Comparison of ENCODE assay signal across 9 mouse cellular contexts in the genomic region with DNA sequence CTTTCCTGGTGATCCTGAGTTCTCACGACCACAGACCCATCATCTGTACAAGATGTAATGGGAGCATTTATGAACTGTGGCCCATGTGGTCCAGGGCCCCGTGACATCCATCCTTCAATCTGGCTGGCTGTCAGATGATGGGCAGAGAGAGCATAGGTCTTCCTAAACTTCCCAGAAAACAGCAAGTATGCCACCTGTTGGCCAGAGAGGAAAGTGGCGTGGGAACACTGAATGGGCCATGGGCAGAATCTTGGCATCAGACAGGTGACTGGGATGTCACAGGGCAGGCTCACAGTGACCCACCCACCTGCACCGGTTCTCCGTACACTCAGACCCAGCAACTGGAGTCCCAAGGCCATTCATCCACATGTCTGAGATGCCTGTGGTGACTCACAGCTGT. TPM values are rescaled to one million over a fixed set of nuclear protein-coding genes. Genes with fewer than 3 reads are reported as not detected.
DNase-seq lines count a peak whose midpoint lies in the region; ATAC-seq lines count a peak whose summit lies in the region.
"Had no signal": no experiment of that assay in that cellular context is flagged by ENCODE, and none has a peak within 500 bp of the region (broad histone marks: within the 10 kb centered on the region; RNA-seq: fewer than 3 reads in every experiment).

No protein-coding gene starts in this region.

- 27% methylated on average over 5 of the region's 5 CpGs for WGBS in hindbrain, embryonic 11.5 days
- WGBS in hindbrain, embryonic 10.5 days, result 41% methylated on average over 5 of the region's 5 CpGs
- WGBS in hindbrain, embryonic 14.5 days, result 35% methylated on average over 5 of the region's 5 CpGs

- H3K4me2 ChIP-seq in hindbrain, embryonic 11.5 days (replicated peaks; ENCODE audit: low read depth, low read length), result no peak overlapping the region
- H3K4me2 ChIP-seq in hindbrain, embryonic 14.5 days (replicated peaks), result no peak overlapping the region
- H3K4me2 ChIP-seq: neural tube, embryonic 13.5 days had no signal

- no peak for ATAC-seq in hindbrain, embryonic 11.5 days (ENCODE audit: low FRiP score)
- ATAC-seq in hindbrain, embryonic 14.5 days (ENCODE audit: low FRiP score), result no peak

- no peak overlapping the region for H3K4me3 ChIP-seq in hindbrain, embryonic 11.5 days (ENCODE audit: low read depth, low read length)
- no peak overlapping the region for H3K4me3 ChIP-seq in hindbrain, embryonic 10.5 days
- no peak overlapping the region for H3K4me3 ChIP-seq in hindbrain, embryonic 14.5 days (replicated peaks; ENCODE audit: low read length)
- H3K4me3 ChIP-seq: neural tube, embryonic 13.5 days had no signal

- DNase-seq in hindbrain, embryonic 11.5 days (ENCODE audit: low spot score), result peak; percentile 41
- no peak for DNase-seq in hindbrain, embryonic 10.5 days (ENCODE audit: low spot score)
- peak; percentile 59 to 63 for DNase-seq in B cell, adult 2 months
- DNase-seq in adipocyte (ENCODE audit: low spot score), result peak; percentile 78
- DNase-seq in gastrocnemius, postnatal 14 days, result peak; percentile 45
- DNase-seq in naive thymus-derived CD4-positive, alpha-beta T cell, adult 2 months (ENCODE audit: low read depth), result peak; percentile 61
- no peak for DNase-seq in yolk sac, embryonic 10.5 days (ENCODE audit: low spot score)
- no peak for DNase-seq in hindbrain, embryonic 14.5 days (ENCODE audit: low spot score)

- no peak overlapping the region for H3K27ac ChIP-seq in hindbrain, embryonic 11.5 days (ENCODE audit: low read depth, low read length)
- H3K27ac ChIP-seq in hindbrain, embryonic 10.5 days, result no peak overlapping the region
- no peak overlapping the region for H3K27ac ChIP-seq in hindbrain, embryonic 14.5 days
- H3K27ac ChIP-seq: neural tube, embryonic 13.5 days had no signal

- no peak overlapping the region for H3K9ac ChIP-seq in hindbrain, embryonic 11.5 days (ENCODE audit: low read depth, low read length)
- no peak overlapping the region for H3K9ac ChIP-seq in hindbrain, embryonic 14.5 days
- H3K9ac ChIP-seq: neural tube, embryonic 13.5 days had no signal

- H3K9me3 ChIP-seq in hindbrain, embryonic 11.5 days (ENCODE audit: control insufficient read depth, low read length), result no peaks in the 10 kb centered on the region
- H3K9me3 ChIP-seq in hindbrain, embryonic 10.5 days, result no peaks in the 10 kb centered on the region
- H3K9me3 ChIP-seq in hindbrain, embryonic 14.5 days (ENCODE audit: control insufficient read depth, low read length), result no peaks in the 10 kb centered on the region
- H3K9me3 ChIP-seq: neural tube, embryonic 13.5 days had no signal

- intact Hi-C loops in gastrocnemius, postnatal 14 days (cut with DNase I; ENCODE audit: low total_unique reads), result no loop called here

- no peaks in the 10 kb centered on the region for H3K4me1 ChIP-seq in hindbrain, embryonic 11.5 days (replicated peaks; ENCODE audit: control insufficient read depth, insufficient read depth, low read length)
- H3K4me1 ChIP-seq in hindbrain, embryonic 10.5 days (replicated peaks), result peaks cover 8% of the 10 kb centered on the region
- 0 out of 2 replicates have a peak, but pooled peaks cover 2% of the 10 kb centered on the region for H3K4me1 ChIP-seq in hindbrain, embryonic 14.5 days (replicated peaks; ENCODE audit: control insufficient read depth, insufficient read depth, low read length)

- no peaks in the 10 kb centered on the region for H3K36me3 ChIP-seq in hindbrain, embryonic 11.5 days (ENCODE audit: control insufficient read depth, insufficient read depth, low read length)
- H3K36me3 ChIP-seq in hindbrain, embryonic 10.5 days, result no peaks in the 10 kb centered on the region
- no peaks in the 10 kb centered on the region for H3K36me3 ChIP-seq in hindbrain, embryonic 14.5 days (replicated peaks; ENCODE audit: control insufficient read depth, insufficient read depth)
- H3K36me3 ChIP-seq: neural tube, embryonic 13.5 days had no signal

- no peaks in the 10 kb centered on the region for H3K27me3 ChIP-seq in hindbrain, embryonic 11.5 days (ENCODE audit: control insufficient read depth, insufficient read depth, low read length)
- H3K27me3 ChIP-seq in hindbrain, embryonic 10.5 days (ENCODE audit: insufficient read depth, poor library complexity, severe bottlenecking), result no peaks in the 10 kb centered on the region
- H3K27me3 ChIP-seq in hindbrain, embryonic 14.5 days (ENCODE audit: control insufficient read depth, insufficient read depth, low read length), result no peaks in the 10 kb centered on the region
- H3K27me3 ChIP-seq: neural tube, embryonic 13.5 days had no signal

RNA-seq across cellular contexts. Expression of a gene that starts 4.4 kb away (rescaled TPM):
- 25.3 and 32.3 TPM in 2 replicates for polyA plus RNA-seq in hindbrain, embryonic 11.5 days (2014; fragmentation: Nextera tagmentation; extraction: Ambion mirVana)
- 38.2 and 40.1 TPM in 2 replicates for polyA plus RNA-seq in hindbrain, embryonic 10.5 days (2016; fragmentation: Nextera tagmentation; extraction: Ambion mirVana)
- 10 to 100 TPM in 1 of 2 experiments, 1 to 10 TPM in 1; 9.7 to 13.3 TPM for total RNA-seq in gastrocnemius, postnatal 14 days (2021)
- polyA plus RNA-seq in hindbrain, embryonic 14.5 days (2014; fragmentation: Nextera tagmentation; extraction: Ambion mirVana), result 15.6 and 16.3 TPM in 2 replicates

RNA-seq across cellular contexts. Expression of a gene that starts 6.5 kb away (rescaled TPM):
- 380 and 436 TPM in 2 replicates for polyA plus RNA-seq in hindbrain, embryonic 11.5 days (2014; fragmentation: Nextera tagmentation; extraction: Ambion mirVana)
- polyA plus RNA-seq in hindbrain, embryonic 10.5 days (2016; fragmentation: Nextera tagmentation; extraction: Ambion mirVana), result 376 and 388 TPM in 2 replicates
- 100 to 1,000 TPM; 164 to 173 TPM for total RNA-seq in gastrocnemius, postnatal 14 days (2021)
- 353 and 366 TPM in 2 replicates for polyA plus RNA-seq in hindbrain, embryonic 14.5 days (2014; fragmentation: Nextera tagmentation; extraction: Ambion mirVana)

RNA-seq across cellular contexts. Expression of a gene that starts 23.5 kb away (rescaled TPM):
- 3.0 and 4.2 TPM in 2 replicates for polyA plus RNA-seq in hindbrain, embryonic 11.5 days (2014; fragmentation: Nextera tagmentation; extraction: Ambion mirVana)
- polyA plus RNA-seq in hindbrain, embryonic 10.5 days (2016; fragmentation: Nextera tagmentation; extraction: Ambion mirVana), result 1.4 and 3.8 TPM in 2 replicates
- total RNA-seq in gastrocnemius, postnatal 14 days (2021), result under 1 TPM; 0.68 to 0.80 TPM
- polyA plus RNA-seq in hindbrain, embryonic 14.5 days (2014; fragmentation: Nextera tagmentation; extraction: Ambion mirVana), result 1.3 and 1.7 TPM in 2 replicates

RNA-seq across cellular contexts. Expression of a gene that starts 23.8 kb away (rescaled TPM):
- polyA plus RNA-seq in hindbrain, embryonic 11.5 days (2014; fragmentation: Nextera tagmentation; extraction: Ambion mirVana), result 161 and 167 TPM in 2 replicates
- polyA plus RNA-seq in hindbrain, embryonic 10.5 days (2016; fragmentation: Nextera tagmentation; extraction: Ambion mirVana), result 163 and 189 TPM in 2 replicates
- total RNA-seq in gastrocnemius, postnatal 14 days (2021), result 10 to 100 TPM; 42.6 to 44.8 TPM
- 171 and 187 TPM in 2 replicates for polyA plus RNA-seq in hindbrain, embryonic 14.5 days (2014; fragmentation: Nextera tagmentation; extraction: Ambion mirVana)

RNA-seq across cellular contexts. Expression of a gene that starts 30.4 kb away (rescaled TPM):
- 0.38 and 0.59 TPM in 2 replicates for polyA plus RNA-seq in hindbrain, embryonic 11.5 days (2014; fragmentation: Nextera tagmentation; extraction: Ambion mirVana)
- 0.05 and 0.44 TPM in 2 replicates for polyA plus RNA-seq in hindbrain, embryonic 10.5 days (2016; fragmentation: Nextera tagmentation; extraction: Ambion mirVana)
- under 1 TPM in 1 of 2 experiments, not detected in 1; 0.10 TPM for total RNA-seq in gastrocnemius, postnatal 14 days (2021)
- 10.8 and 12.7 TPM in 2 replicates for polyA plus RNA-seq in hindbrain, embryonic 14.5 days (2014; fragmentation: Nextera tagmentation; extraction: Ambion mirVana)

Comparison
In these comparisons a context has a peak if more than half of its experiments do, and no peak if none do; other contexts are left out.
1. DNase-seq: peak in hindbrain, embryonic 11.5 days (single experiment), B cell, adult 2 months (2 of 2), adipocyte (single experiment), gastrocnemius, postnatal 14 days (single experiment) and naive thymus-derived CD4-positive, alpha-beta T cell, adult 2 months (single experiment); none in hindbrain, embryonic 10.5 days (single experiment), yolk sac, embryonic 10.5 days (single experiment) and hindbrain, embryonic 14.5 days (single experiment).